Mouse (Mus musculus) CH12.LX (cell line): Measurements from ENCODE around the gene Taok1. TPM values are rescaled to one million over a fixed set of nuclear protein-coding genes. Genes with fewer than 3 reads are reported as not detected.
A peak's percentile ranks its signal among the peaks of the same experiment; 100 is the strongest.

Experiments
- DNase-seq: peaks from one replicate; pipeline ENCODE4 v3.0.0-alpha.2; 2013; ENCODE audit errors: extremely low read depth
- H3K27ac ChIP-seq: 2 replicates; pipeline ENCODE4 v1.5.1; 2012; ENCODE audit warnings: low read depth, mild to moderate bottlenecking, control low read depth, moderate library complexity; ENCODE audit not compliant: insufficient read depth
- H3K27me3 ChIP-seq: replicated peaks from 2 replicates; pipeline ENCODE3; 2012; ENCODE audit warnings: inconsistent platforms
- H3K36me3 ChIP-seq, 2 experiments: replicated peaks in 1 of 2; 2 replicates each; pipeline versions ENCODE3 to v1.6.1; 2012; ENCODE audit warnings: inconsistent platforms in 1 of 2, low read length in 1 of 2, mild to moderate bottlenecking in 1 of 2, mixed read lengths in 1 of 2, moderate library complexity in 1 of 2; ENCODE audit not compliant: control insufficient read depth in 1 of 2, insufficient read depth in 1 of 2
- H3K4me1 ChIP-seq, 2 experiments: 2 replicates each; pipeline ENCODE4 v1.6.1; 2012; ENCODE audit warnings: inconsistent platforms in 1 of 2, moderate library complexity in 1 of 2; ENCODE audit not compliant: insufficient read depth in 2 of 2, control insufficient read depth in 1 of 2
- H3K4me2 ChIP-seq: 2 replicates; pipeline ENCODE4 v1.6.1; 2012; ENCODE audit warnings: low read depth, mild to moderate bottlenecking, control low read depth; ENCODE audit not compliant: poor library complexity, insufficient read depth, severe bottlenecking
- H3K4me3 ChIP-seq, 3 experiments: fragments of 150-350 bp in 1 of 3; sonication (generic) in 1 of 3; replicated peaks in 1 of 3; 2 replicates each; pipeline versions ENCODE3 to v1.5.1; 2011 to 2012; ENCODE audit warnings: low read depth in 2 of 3, low read length in 2 of 3, mild to moderate bottlenecking in 2 of 3, moderate library complexity in 2 of 3, control low read depth in 1 of 3, improper control_type of control experiment in 1 of 3, inconsistent platforms in 1 of 3, mixed read lengths in 1 of 3; ENCODE audit not compliant: poor library complexity in 1 of 3
- H3K79me2 ChIP-seq: replicated peaks from 2 replicates; pipeline ENCODE4 v1.6.1; 2012; ENCODE audit warnings: mild to moderate bottlenecking, moderate library complexity; ENCODE audit not compliant: control insufficient read depth, poor library complexity, insufficient read depth, severe bottlenecking; ENCODE audit errors: extremely low read depth
- H3K9ac ChIP-seq: 2 replicates; pipeline ENCODE4 v1.6.1; 2012; ENCODE audit warnings: low read depth, mild to moderate bottlenecking, control low read depth, moderate library complexity; ENCODE audit not compliant: insufficient read depth
- H3K9me3 ChIP-seq: replicated peaks from 2 replicates; pipeline ENCODE3; 2012; ENCODE audit warnings: low read length, inconsistent platforms, mixed read lengths
- BHLHE40 ChIP-seq: IDR thresholded peaks from 2 replicates; pipeline ENCODE4 v1.6.1; 2011; ENCODE audit warnings: mild to moderate bottlenecking, low read depth, low read length, improper control_type of control experiment
- CHD1 ChIP-seq: IDR thresholded peaks from 2 replicates; pipeline ENCODE4 v1.6.1; 2012; ENCODE audit warnings: low read depth, low read length, improper control_type of control experiment, inconsistent platforms
- CHD2 ChIP-seq: IDR thresholded peaks from 2 replicates; pipeline ENCODE4 v1.6.1; 2011; ENCODE audit warnings: low read length, improper control_type of control experiment
- CTCF ChIP-seq, 2 experiments: IDR thresholded peaks in 1 of 2; conservative IDR thresholded peaks in 1 of 2; 2 replicates each; pipeline ENCODE4 v1.5.1; 2011 to 2012; ENCODE audit warnings: low read depth in 2 of 2, low read length in 2 of 2, improper control_type of control experiment in 1 of 2, inconsistent platforms in 1 of 2, mild to moderate bottlenecking in 1 of 2, moderate library complexity in 1 of 2
- E2F4 ChIP-seq: IDR thresholded peaks from 2 replicates; pipeline ENCODE4 v1.6.1; 2011; ENCODE audit warnings: low read depth, low read length, improper control_type of control experiment; ENCODE audit not compliant: insufficient replicate concordance
- ELF1 ChIP-seq: IDR thresholded peaks from 2 replicates; pipeline ENCODE4 v1.6.1; 2014; ENCODE audit warnings: low read depth, mild to moderate bottlenecking, inconsistent platforms, low read length, improper control_type of control experiment
- EP300 ChIP-seq: IDR thresholded peaks from 2 replicates; pipeline ENCODE4 v1.6.1; 2011; ENCODE audit warnings: low read length, improper control_type of control experiment
- ETS1 ChIP-seq: conservative IDR thresholded peaks from 2 replicates; pipeline ENCODE4 v1.6.1; 2012; ENCODE audit warnings: low read depth, mild to moderate bottlenecking, inconsistent platforms, low read length, improper control_type of control experiment, moderate library complexity
- HCFC1 ChIP-seq: IDR thresholded peaks from 2 replicates; pipeline ENCODE4 v1.6.1; 2012; ENCODE audit warnings: low read depth, mild to moderate bottlenecking, inconsistent platforms, low read length, improper control_type of control experiment
- IRF4 ChIP-seq: IDR thresholded peaks from 2 replicates; pipeline ENCODE4 v1.6.1; 2014; ENCODE audit warnings: low read depth, mild to moderate bottlenecking, inconsistent platforms, low read length, improper control_type of control experiment
- JUN ChIP-seq: IDR thresholded peaks from 2 replicates; pipeline ENCODE4 v1.6.1; 2011; ENCODE audit warnings: low read depth, mild to moderate bottlenecking, low read length, improper control_type of control experiment, moderate library complexity; ENCODE audit not compliant: insufficient read depth
- JUND ChIP-seq: conservative IDR thresholded peaks from 2 replicates; pipeline ENCODE4 v1.6.1; 2011; ENCODE audit warnings: low read depth, low read length, improper control_type of control experiment
- KAT2A ChIP-seq: IDR thresholded peaks from 2 replicates; pipeline ENCODE4 v1.6.1; 2012; ENCODE audit warnings: low read length, improper control_type of control experiment, inconsistent platforms; ENCODE audit not compliant: insufficient replicate concordance
- MAFK ChIP-seq: IDR thresholded peaks from 2 replicates; pipeline ENCODE4 v1.6.1; 2011; ENCODE audit warnings: low read length, improper control_type of control experiment; ENCODE audit not compliant: insufficient replicate concordance
- MAX ChIP-seq: IDR thresholded peaks from 2 replicates; pipeline ENCODE4 v1.6.1; 2011; ENCODE audit warnings: low read length, improper control_type of control experiment
- MAZ ChIP-seq: IDR thresholded peaks from 2 replicates; pipeline ENCODE4 v1.6.1; 2012; ENCODE audit warnings: low read depth, mild to moderate bottlenecking, inconsistent platforms, low read length, improper control_type of control experiment, moderate library complexity
- MEF2A ChIP-seq: IDR thresholded peaks from 2 replicates; pipeline ENCODE4 v1.6.1; 2014; ENCODE audit warnings: low read depth, mild to moderate bottlenecking, inconsistent platforms, low read length, improper control_type of control experiment, borderline replicate concordance
- MXI1 ChIP-seq: IDR thresholded peaks from 2 replicates; pipeline ENCODE4 v1.6.1; 2011; ENCODE audit warnings: mild to moderate bottlenecking, low read depth, low read length, improper control_type of control experiment
- NELFE ChIP-seq: IDR thresholded peaks from 2 replicates; pipeline ENCODE4 v1.6.1; 2011; ENCODE audit warnings: low read depth, low read length, improper control_type of control experiment
- NRF1 ChIP-seq: IDR thresholded peaks from 2 replicates; pipeline ENCODE4 v1.6.1; 2014; ENCODE audit warnings: low read depth, mild to moderate bottlenecking, inconsistent platforms, low read length, improper control_type of control experiment, moderate library complexity
- POLR2A ChIP-seq: IDR thresholded peaks from 2 replicates; pipeline ENCODE4 v1.6.1; 2011; ENCODE audit warnings: low read depth, mild to moderate bottlenecking, improper control_type of control experiment, low read length
- POLR2AphosphoS2 ChIP-seq: IDR thresholded peaks from 2 replicates; pipeline ENCODE4 v1.6.1; 2011; ENCODE audit warnings: low read depth, low read length, improper control_type of control experiment
- RAD21 ChIP-seq: IDR thresholded peaks from 2 replicates; pipeline ENCODE4 v1.6.1; 2011; ENCODE audit warnings: low read depth, mild to moderate bottlenecking, low read length, improper control_type of control experiment, moderate library complexity
- RCOR1 ChIP-seq: conservative IDR thresholded peaks from 2 replicates; pipeline ENCODE4 v1.6.1; 2012; ENCODE audit warnings: low read depth, mild to moderate bottlenecking, inconsistent platforms, low read length, improper control_type of control experiment
- SIN3A ChIP-seq: IDR thresholded peaks from 2 replicates; pipeline ENCODE4 v1.6.1; 2012; ENCODE audit warnings: low read length, improper control_type of control experiment, inconsistent platforms
- SMC3 ChIP-seq: IDR thresholded peaks from 2 replicates; pipeline ENCODE4 v1.6.1; 2011; ENCODE audit warnings: low read depth, low read length, improper control_type of control experiment
- TBP ChIP-seq: conservative IDR thresholded peaks from 2 replicates; pipeline ENCODE4 v1.6.1; 2011; ENCODE audit warnings: low read depth, low read length, improper control_type of control experiment
- TCF12 ChIP-seq: IDR thresholded peaks from 2 replicates; pipeline ENCODE4 v1.6.1; 2014; ENCODE audit warnings: low read depth, mild to moderate bottlenecking, inconsistent platforms, low read length, improper control_type of control experiment
- UBTF ChIP-seq: IDR thresholded peaks from 2 replicates; pipeline ENCODE4 v1.6.1; 2012; ENCODE audit warnings: low read depth, mild to moderate bottlenecking, inconsistent platforms, low read length, improper control_type of control experiment, moderate library complexity
- USF2 ChIP-seq: conservative IDR thresholded peaks from 2 replicates; pipeline ENCODE4 v1.6.1; 2011; ENCODE audit warnings: low read depth, low read length, improper control_type of control experiment
- ZC3H11A ChIP-seq: IDR thresholded peaks from 2 replicates; pipeline ENCODE4 v1.6.1; 2012; ENCODE audit warnings: low read depth, mild to moderate bottlenecking, inconsistent platforms, low read length, improper control_type of control experiment
- ZKSCAN1 ChIP-seq: IDR thresholded peaks from 2 replicates; pipeline ENCODE4 v1.6.1; 2012; ENCODE audit warnings: low read depth, inconsistent platforms, low read length, improper control_type of control experiment, borderline replicate concordance
- ZMIZ1 ChIP-seq: IDR thresholded peaks from 2 replicates; pipeline ENCODE4 v1.6.1; 2012; ENCODE audit warnings: low read depth, mild to moderate bottlenecking, inconsistent platforms, low read length, improper control_type of control experiment
- ZNF384 ChIP-seq: IDR thresholded peaks from 2 replicates; pipeline ENCODE4 v1.6.1; 2012; ENCODE audit warnings: low read depth, low read length, improper control_type of control experiment, inconsistent platforms
- dilution Hi-C: fragments of 300-500 bp; cut with MboI; formaldehyde crosslinking; loops from 2 replicates; pipeline ENCODE4 v1.14.3; 2020; ENCODE audit warnings: low sequenced_read_pairs; ENCODE audit not compliant: extremely low pct_unique_long_range_greater_than_20kb, extremely low pct_ligation_motif_present
- in situ Hi-C: fragments of 300-500 bp; cut with MboI; formaldehyde crosslinking; loops from 3 replicates; pipeline ENCODE4 v1.14.3; 2019; ENCODE audit warnings: low sequenced_read_pairs, low pct_ligation_motif_present, low pct_unique_long_range_greater_than_20kb, mixed read lengths
- polyA plus RNA-seq: library from polyadenylated mRNA; unstranded; fragments of >175 nt; gene quantifications from 2 replicates; pipeline ENCODE4 v1.2.1, GENCODE M21; 2012; ENCODE audit warnings: low read depth; ENCODE audit not compliant: insufficient read length
- total RNA-seq, 2 experiments: library from RNA; depleted of rRNA; stranded (reverse); fragments of 300-350 nt in 1 of 2; fragments of >200 nt in 1 of 2; gene quantifications; 2 replicates each; pipeline ENCODE4 v1.2.3; 2012 to 2014

Gene Taok1
- total and polyA plus RNA-seq, 3 experiments = 8.9 to 13.7 (median 11.6) TPM

DNA sequence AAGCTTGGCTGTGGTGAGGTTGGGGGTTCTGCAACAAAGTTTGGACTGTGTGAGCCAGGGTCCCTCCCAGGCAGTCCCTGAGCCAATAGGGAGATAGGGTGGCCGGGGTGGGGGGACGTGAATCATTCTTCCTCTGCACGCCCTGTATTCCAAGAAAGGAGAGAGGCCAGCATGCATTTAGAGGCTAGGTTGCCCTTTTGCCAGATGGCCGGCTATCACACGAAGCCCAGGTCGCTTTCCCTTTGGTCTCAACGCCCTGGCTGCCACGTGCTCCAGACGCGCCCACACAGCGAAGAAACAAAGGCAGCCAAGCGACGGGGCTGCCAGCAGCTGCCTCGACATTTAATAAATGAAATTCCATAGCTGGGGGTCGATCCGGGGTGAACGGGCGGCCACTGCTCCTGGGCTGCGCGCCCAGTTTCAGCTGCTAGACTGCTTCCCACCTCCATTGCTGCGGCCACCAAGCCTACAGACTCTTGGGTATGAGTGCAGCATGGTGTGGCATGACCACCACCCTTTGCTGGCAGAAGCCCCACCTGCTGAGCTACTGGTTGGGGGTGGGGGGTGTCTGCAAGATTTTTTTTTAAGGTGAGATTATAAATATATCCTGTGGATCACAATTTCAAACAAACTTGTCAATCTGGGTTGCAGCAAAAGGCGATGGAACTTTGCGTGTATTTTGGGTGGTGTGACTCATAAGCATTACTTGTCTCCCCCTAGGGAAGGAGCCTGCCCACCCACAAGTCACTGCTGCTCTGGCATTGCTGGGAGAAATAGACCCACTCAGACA, 115.9 kb downstream of the Taok1 start (continued):
- TF ChIP-seq RCOR1 (no peak), USF2 (no peak), RAD21 (no peak), MAX (peak; percentile 97), ZMIZ1 (no peak), CHD1 (no peak)
- TF ChIP-seq, all 38 proteins: peak for 10

DNA sequence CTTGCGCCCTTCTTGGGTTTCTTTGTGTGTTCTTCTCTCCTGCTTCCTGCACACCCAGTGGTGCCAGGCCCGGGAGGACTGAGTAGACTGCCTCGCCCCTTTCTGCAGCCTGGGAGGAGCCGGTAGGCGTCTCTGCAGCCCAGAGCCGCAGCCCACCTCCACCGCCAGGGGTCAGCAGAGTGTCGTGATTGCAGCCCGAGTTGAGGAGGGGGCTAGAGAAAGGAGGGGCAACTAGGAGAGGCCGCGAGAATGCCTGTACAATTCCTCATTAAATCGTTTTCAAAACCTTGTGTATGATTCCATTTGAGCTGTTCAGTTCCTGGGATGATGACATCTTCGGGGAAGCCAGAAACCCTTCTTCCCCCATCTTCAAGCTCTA, 116.5 kb downstream of the Taok1 start:
- peak overlapping the region; percentile 26 to 84 (median 29) for H3K4me3 ChIP-seq
- dilution Hi-C loops = no loop called here

More for the DNA sequence above, 116.5 kb downstream of the Taok1 start:
- Histone ChIP-seq H3K4me2 (peak overlapping the region; percentile 90), H3K9ac (peak overlapping the region; percentile 95; the same call in 1 of the 2 replicates), H3K27ac (no peak overlapping the region), H3K9me3 (no peaks in the 10 kb centered on the region), H3K27me3 (peaks cover 44% of the 10 kb centered on the region), H3K36me3 (peaks cover 0 to 7% of the 10 kb centered on the region in 2 experiments), H3K79me2 (peaks cover 28% of the 10 kb centered on the region), H3K4me1 (peaks cover 17 to 48% of the 10 kb centered on the region in 2 experiments)
- in situ Hi-C loops = no loop called here
- DNase-seq = peak; percentile 92
- TF ChIP-seq IRF4 (peak; percentile 74; the same call in 1 of the 2 replicates), CTCF (conservative IDR thresholded peaks at IDR 0.05 in 1 of 2, IDR thresholded peaks at IDR 0.05 in 1 of 2; ENCODE audit: low read depth in 2 of 2, low read length in 2 of 2) (peak; percentile 87 to 100), TCF12 (peak; percentile 61), E2F4 (no peak), RAD21 (peak; percentile 93), MEF2A (peak; percentile 55; the same call in 1 of the 2 replicates), POLR2AphosphoS2 (no peak), SIN3A (peak; percentile 84), ZMIZ1 (no peak), JUN (no peak), BHLHE40 (no peak), NRF1 (peak; percentile 30; the same call in 1 of the 2 replicates), EP300 (no peak), MAFK (no peak), UBTF (0 out of 2 replicates have a peak, but pooled peaks have one; percentile 71), ETS1 (no peak), MXI1 (no peak), ELF1 (peak; percentile 71), TBP (0 out of 2 replicates have a peak, but pooled peaks have one; percentile 60), CHD2 (peak; percentile 46; the same call in 1 of the 2 replicates), JUND (no peak), CHD1 (no peak), MAZ (peak; percentile 100), USF2 (no peak), SMC3 (peak; percentile 93), ZC3H11A (peak; percentile 25; the same call in 1 of the 2 replicates), ZKSCAN1 (no peak), NELFE (peak; percentile 63; the same call in 1 of the 2 replicates), KAT2A (no peak), ZNF384 (peak; percentile 19; the same call in 1 of the 2 replicates), HCFC1 (peak; percentile 66), RCOR1 (no peak), POLR2A (0 out of 2 replicates have a peak, but pooled peaks have one; percentile 45)
